Mouse (Mus musculus) left cerebral cortex, adult 11 months (tissue): ENCODE measurements around the gene Fut8.
"Not testable (repeated sequence)": the region's sequence is repeated elsewhere in the genome, so short reads cannot be mapped to it uniquely, and the experiment has no call there.

Experiments used
- DNase-seq: peaks from one replicate; pipeline ENCODE4 v3.0.0; 2022; ENCODE audit warnings: low spot score

Fut8 gene

GRCm38 (mm10) chr12:77500439-77501055, 262.6 kb downstream of the Fut8 start:
- no peak for DNase-seq

- DNase-seq, result no peak
Measured at GRCm38 (mm10) chr12:77501466-77502240, 263.7 kb downstream of the Fut8 start.

DNA sequence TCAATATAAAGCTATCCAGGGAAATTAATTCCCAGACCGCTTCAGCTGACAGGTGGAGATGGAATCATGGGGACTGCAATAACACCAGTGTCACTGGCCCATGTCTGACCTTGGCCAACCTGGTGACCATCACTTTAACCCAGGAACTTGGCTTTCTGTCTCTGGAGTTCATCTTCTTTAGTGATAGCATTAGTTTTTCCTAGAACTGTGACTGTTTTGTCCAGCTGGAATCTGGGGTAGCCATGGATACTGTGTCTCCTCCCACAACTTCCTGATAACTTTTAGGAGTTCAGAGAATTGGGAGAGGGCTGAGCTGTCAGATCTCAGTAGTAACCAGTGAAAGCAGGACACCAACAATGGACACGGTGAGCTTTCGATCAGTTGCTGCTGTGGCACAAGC, 264.3 kb downstream of the Fut8 start:
- no peak for DNase-seq

GRCm38 (mm10) chr12:77505431-77505830, 267.5 kb downstream of the Fut8 start:
- no peak for DNase-seq

GRCm38 (mm10) chr12:77507770-77508169, 269.8 kb downstream of the Fut8 start:
- DNase-seq, result no peak

- no peak for DNase-seq
Measured at GRCm38 (mm10) chr12:77510758-77511157, 272.8 kb downstream of the Fut8 start.

DNA sequence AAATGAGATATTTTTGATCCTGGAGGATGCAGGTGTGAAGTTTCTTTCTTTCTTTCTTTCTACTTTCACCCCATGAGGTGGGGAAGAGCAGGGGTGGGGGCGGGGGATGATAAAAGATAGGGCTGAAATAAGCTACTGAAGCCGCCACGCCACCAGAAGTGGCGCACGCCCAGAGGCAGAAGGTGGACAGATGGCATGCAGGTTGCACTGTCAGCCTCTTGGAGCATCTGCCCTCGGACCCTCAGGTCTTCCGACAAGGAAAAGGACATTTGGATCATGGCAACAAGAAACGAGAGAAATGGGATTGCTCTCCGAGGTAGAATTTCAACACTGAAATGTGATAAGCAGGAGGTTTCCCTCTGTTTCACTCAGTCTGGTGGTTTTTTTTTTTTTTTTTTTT, 273.3 kb downstream of the Fut8 start:
- no peak for DNase-seq

- DNase-seq, result no peak
Measured at GRCm38 (mm10) chr12:77511631-77512030, 273.7 kb downstream of the Fut8 start.

GRCm38 (mm10) chr12:77516805-77517204, 278.9 kb downstream of the Fut8 start:
- no peak for DNase-seq

GRCm38 (mm10) chr12:77517691-77518090, 279.8 kb downstream of the Fut8 start:
- DNase-seq, result no peak

- no peak for DNase-seq
Measured at GRCm38 (mm10) chr12:77519534-77520102, 281.7 kb downstream of the Fut8 start.

DNA sequence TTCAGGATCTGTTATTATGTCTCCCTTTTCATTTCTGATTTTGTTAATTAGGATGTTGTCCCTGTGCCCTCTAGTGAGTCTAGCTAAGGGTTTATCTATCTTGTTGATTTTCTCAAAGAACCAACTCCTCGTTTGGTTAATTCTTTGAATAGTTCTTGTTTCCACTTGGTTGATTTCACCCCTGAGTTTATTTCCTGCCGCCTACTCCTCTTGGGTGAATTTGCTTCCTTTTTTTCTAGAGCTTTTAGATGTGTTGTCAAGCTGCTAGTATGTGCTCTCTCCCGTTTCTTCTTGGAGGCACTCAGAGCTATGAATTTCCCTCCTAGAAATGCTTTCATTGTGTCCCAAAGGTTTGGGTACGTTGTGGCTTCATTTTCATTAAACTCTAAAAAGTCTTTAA, 286.1 kb downstream of the Fut8 start:
- not testable (repeated sequence) for DNase-seq
